Mouse (Mus musculus) gastrocnemius, postnatal 10 days (tissue): ENCODE data around the gene Rhbdd3. TPM values are rescaled to one million over a fixed set of nuclear protein-coding genes. Genes with fewer than 3 reads are reported as not detected.

Experiments
- total RNA-seq, 2 experiments: library from RNA; stranded (reverse); gene quantifications; 2 replicates each; pipeline ENCODE4 v1.2.3; 2021

Rhbdd3 gene
- total RNA-seq, 2 experiments from 2014 or later: 21.5 to 24.8 TPM

Other genes starting within 250 kb of the Rhbdd3 start
- gene Nf2, start 249.4 kb upstream of the Rhbdd3 start, total RNA-seq: 10 to 100 TPM; 46.2 TPM
- 1 to 10 TPM; 1.7 to 2.7 TPM for gene Nipsnap1, start 225.0 kb upstream of the Rhbdd3 start, total RNA-seq
- 10 to 100 TPM; 14.9 to 17.7 TPM for gene Thoc5, start 203.6 kb upstream of the Rhbdd3 start, total RNA-seq
- gene Nefh, start 150.9 kb upstream of the Rhbdd3 start, total RNA-seq: under 1 TPM; 0.05 to 0.23 TPM
- 10 to 100 TPM; 40.5 to 49.5 TPM for gene Ap1b1, start 112.1 kb upstream of the Rhbdd3 start, total RNA-seq
- gene Rasl10a, start 40.8 kb upstream of the Rhbdd3 start, total RNA-seq: under 1 TPM; 0.42 to 0.56 TPM
- gene Gas2l1, start 33.6 kb upstream of the Rhbdd3 start, total RNA-seq: 10 to 100 TPM; 12.9 to 15.5 TPM
- gene Ewsr1, start 340 bp downstream of the Rhbdd3 start, total RNA-seq: 100 to 1,000 TPM; 141 to 189 TPM
- 10 to 100 TPM; 15.2 to 16.3 TPM for gene Emid1, start 53.3 kb downstream of the Rhbdd3 start, total RNA-seq
- gene Kremen1, start 162.6 kb downstream of the Rhbdd3 start, total RNA-seq: 10 to 100 TPM; 69.3 to 74.4 TPM